Mouse (Mus musculus) forebrain, embryonic 15.5 days (tissue): ENCODE measurements at regions not wholly inside any gene's neighbourhood (a gene's known extent, or its start where the extent isn't known, plus 50 kb on each side); places are given as distances from the start of the nearest gene placed in this dataset.

ENCODE experiments used
- ATAC-seq: fragments of 200-750 bp; cut with Nextera tagmentation; replicated peaks from 2 replicates; pipeline ENCODE4 v1.8.0; 2017; ENCODE audit warnings: mild to moderate bottlenecking, moderate TSS enrichment, moderate library complexity
- H3K27ac ChIP-seq: fragments of 300-500 bp; sonication (generic); replicated peaks from 2 replicates; pipeline ENCODE4 v1.5.1; 2015; ENCODE audit warnings: mild to moderate bottlenecking, inconsistent platforms
- H3K27me3 ChIP-seq: fragments of 300-500 bp; sonication (generic); 2 replicates; pipeline ENCODE4 v1.6.1; 2015; ENCODE audit warnings: inconsistent platforms
- H3K36me3 ChIP-seq: fragments of 300-500 bp; sonication (generic); 2 replicates; pipeline ENCODE4 v1.6.1; 2015; ENCODE audit warnings: mild to moderate bottlenecking, inconsistent platforms
- H3K4me1 ChIP-seq: fragments of 300-500 bp; sonication (generic); 2 replicates; pipeline ENCODE4 v1.6.1; 2015; ENCODE audit warnings: inconsistent platforms
- H3K4me2 ChIP-seq: fragments of 300-500 bp; sonication (generic); replicated peaks from 2 replicates; pipeline ENCODE4 v1.6.1; 2015; ENCODE audit warnings: mild to moderate bottlenecking, inconsistent platforms
- H3K4me3 ChIP-seq: fragments of 300-500 bp; sonication (generic); 2 replicates; pipeline ENCODE4 v1.5.1; 2015; ENCODE audit warnings: mild to moderate bottlenecking, inconsistent platforms
- H3K9ac ChIP-seq: fragments of 300-500 bp; sonication (generic); replicated peaks from 2 replicates; pipeline ENCODE4 v1.6.1; 2015; ENCODE audit warnings: mild to moderate bottlenecking, inconsistent platforms
- H3K9me3 ChIP-seq: fragments of 300-500 bp; sonication (generic); 2 replicates; pipeline ENCODE4 v1.6.1; 2016; ENCODE audit warnings: inconsistent platforms
- whole genome bisulfite sequencing: fragments of 180-500 bp; shearing (Covaris S2); methylation state at CpG from one replicate; pipeline ENCODE4 v1.1.7; 2015; ENCODE audit warnings: mixed read lengths; 5-methylcytosine and 5-hydroxymethylcytosine counted together

GRCm38 (mm10) chr10:21488374-21488930 lies 104.5 kb upstream of the 1700020N01Rik start:
- no peak for ATAC-seq

GRCm38 (mm10) chr10:21490910-21491309 lies 102.0 kb upstream of the 1700020N01Rik start:
- H3K4me2 ChIP-seq, result no peak overlapping the region
- H3K36me3 ChIP-seq, result no peaks in the 10 kb centered on the region
- no peak for ATAC-seq
- H3K9me3 ChIP-seq, result no peaks in the 10 kb centered on the region
- WGBS, result 82% methylated on average over 8 of the region's 8 CpGs
- H3K27ac ChIP-seq, result no peak overlapping the region
- peaks cover 5% of the 10 kb centered on the region; the same call in 1 of the 2 replicates for H3K4me1 ChIP-seq
- no peaks in the 10 kb centered on the region for H3K27me3 ChIP-seq
- H3K4me3 ChIP-seq, result no peak overlapping the region
- no peak overlapping the region for H3K9ac ChIP-seq

More at GRCm38 (mm10) chr10:21488374-21488930, 104.5 kb upstream of the 1700020N01Rik start:
- Histone ChIP-seq H3K9ac (no peak overlapping the region), H3K27ac (no peak overlapping the region), H3K27me3 (no peaks in the 10 kb centered on the region), H3K4me2 (no peak overlapping the region), H3K9me3 (no peaks in the 10 kb centered on the region), H3K4me3 (no peak overlapping the region), H3K4me1 (peaks cover 5% of the 10 kb centered on the region; the same call in 1 of the 2 replicates), H3K36me3 (no peaks in the 10 kb centered on the region)
- WGBS, result 91% methylated on average over 7 of the region's 7 CpGs

- no peaks in the 10 kb centered on the region for H3K27me3 ChIP-seq
- no peak for ATAC-seq
- no peak overlapping the region for H3K27ac ChIP-seq
- 65% methylated on average over 7 of the region's 7 CpGs for WGBS
- H3K36me3 ChIP-seq, result no peaks in the 10 kb centered on the region
- no peak overlapping the region for H3K9ac ChIP-seq
- no peak overlapping the region for H3K4me3 ChIP-seq
- H3K4me1 ChIP-seq, result no peaks in the 10 kb centered on the region
- H3K9me3 ChIP-seq, result no peaks in the 10 kb centered on the region
- H3K4me2 ChIP-seq, result no peak overlapping the region
These were observed 100.6 kb upstream of the 1700020N01Rik start for GRCm38 (mm10) chr10:21492254-21492894.

GRCm38 (mm10) chr10:21494536-21494935 lies 98.4 kb upstream of the 1700020N01Rik start:
- Histone ChIP-seq H3K9me3 (no peaks in the 10 kb centered on the region), H3K4me2 (no peak overlapping the region), H3K27ac (no peak overlapping the region), H3K27me3 (no peaks in the 10 kb centered on the region), H3K36me3 (no peaks in the 10 kb centered on the region), H3K9ac (no peak overlapping the region), H3K4me1 (no peaks in the 10 kb centered on the region), H3K4me3 (no peak overlapping the region)
- ATAC-seq, result no peak
- 29% methylated on average over 1 of the region's 1 CpGs for WGBS

- WGBS, result 91% methylated on average over 3 of the region's 3 CpGs
These were observed 95.8 kb upstream of the 1700020N01Rik start for GRCm38 (mm10) chr10:21497110-21497509.

GRCm38 (mm10) chr10:21498143-21498542 lies 94.8 kb upstream of the 1700020N01Rik start:
- Histone ChIP-seq H3K27ac (no peak overlapping the region), H3K9me3 (no peaks in the 10 kb centered on the region), H3K36me3 (no peaks in the 10 kb centered on the region), H3K27me3 (no peaks in the 10 kb centered on the region), H3K9ac (no peak overlapping the region), H3K4me3 (no peak overlapping the region), H3K4me2 (no peak overlapping the region), H3K4me1 (no peaks in the 10 kb centered on the region)
- 97% methylated on average over 4 of the region's 4 CpGs for WGBS
- no peak for ATAC-seq

More at GRCm38 (mm10) chr10:21497110-21497509, 95.8 kb upstream of the 1700020N01Rik start:
- Histone ChIP-seq H3K9me3 (no peaks in the 10 kb centered on the region), H3K4me3 (no peak overlapping the region), H3K27ac (no peak overlapping the region), H3K27me3 (no peaks in the 10 kb centered on the region), H3K36me3 (no peaks in the 10 kb centered on the region), H3K4me2 (no peak overlapping the region), H3K9ac (no peak overlapping the region), H3K4me1 (no peaks in the 10 kb centered on the region)
- ATAC-seq, result no peak

- 92% methylated on average over 4 of the region's 4 CpGs for WGBS
- no peaks in the 10 kb centered on the region for H3K36me3 ChIP-seq
- H3K9me3 ChIP-seq, result no peaks in the 10 kb centered on the region
- no peak overlapping the region for H3K4me2 ChIP-seq
- H3K9ac ChIP-seq, result no peak overlapping the region
- H3K4me3 ChIP-seq, result no peak overlapping the region
- H3K27me3 ChIP-seq, result no peaks in the 10 kb centered on the region
- no peak for ATAC-seq
- no peaks in the 10 kb centered on the region for H3K4me1 ChIP-seq
- H3K27ac ChIP-seq, result no peak overlapping the region
These were observed 91.3 kb upstream of the 1700020N01Rik start for GRCm38 (mm10) chr10:21501658-21502057.

- H3K9ac ChIP-seq, result no peak overlapping the region
- H3K36me3 ChIP-seq, result no peaks in the 10 kb centered on the region
- no peaks in the 10 kb centered on the region for H3K9me3 ChIP-seq
- 90% methylated on average over 3 of the region's 3 CpGs for WGBS
- no peaks in the 10 kb centered on the region for H3K27me3 ChIP-seq
- H3K4me3 ChIP-seq, result no peak overlapping the region
- no peak overlapping the region for H3K4me2 ChIP-seq
- no peak for ATAC-seq
- no peak overlapping the region for H3K27ac ChIP-seq
- H3K4me1 ChIP-seq, result no peaks in the 10 kb centered on the region
These were observed 88.5 kb upstream of the 1700020N01Rik start for GRCm38 (mm10) chr10:21504431-21504830.

- 72% methylated on average over 5 of the region's 5 CpGs for WGBS
- Histone ChIP-seq H3K27ac (no peak overlapping the region), H3K4me2 (no peak overlapping the region), H3K27me3 (no peaks in the 10 kb centered on the region), H3K9me3 (no peaks in the 10 kb centered on the region), H3K4me3 (no peak overlapping the region), H3K36me3 (no peaks in the 10 kb centered on the region), H3K9ac (no peak overlapping the region), H3K4me1 (no peaks in the 10 kb centered on the region)
- no peak for ATAC-seq
These were observed 81.6 kb upstream of the 1700020N01Rik start for GRCm38 (mm10) chr10:21511386-21511785.

GRCm38 (mm10) chr10:21512486-21512885 lies 80.5 kb upstream of the 1700020N01Rik start:
- WGBS, result 97% methylated on average over 13 of the region's 13 CpGs
- H3K27me3 ChIP-seq, result no peaks in the 10 kb centered on the region

GRCm38 (mm10) chr10:21517721-21518120 lies 75.2 kb upstream of the 1700020N01Rik start:
- WGBS, result 91% methylated on average over 6 of the region's 6 CpGs
- no peak for ATAC-seq

More at GRCm38 (mm10) chr10:21512486-21512885, 80.5 kb upstream of the 1700020N01Rik start:
- Histone ChIP-seq H3K4me2 (no peak overlapping the region), H3K9ac (no peak overlapping the region), H3K4me3 (no peak overlapping the region), H3K4me1 (no peaks in the 10 kb centered on the region), H3K36me3 (no peaks in the 10 kb centered on the region), H3K27ac (no peak overlapping the region), H3K9me3 (no peaks in the 10 kb centered on the region)
- no peak for ATAC-seq

GRCm38 (mm10) chr10:21520854-21521253 lies 72.1 kb upstream of the 1700020N01Rik start:
- Histone ChIP-seq H3K9me3 (no peaks in the 10 kb centered on the region), H3K4me3 (no peak overlapping the region), H3K36me3 (no peaks in the 10 kb centered on the region), H3K9ac (no peak overlapping the region), H3K4me2 (no peak overlapping the region), H3K4me1 (no peaks in the 10 kb centered on the region), H3K27me3 (no peaks in the 10 kb centered on the region), H3K27ac (no peak overlapping the region)
- 76% methylated on average over 9 of the region's 9 CpGs for WGBS
- no peak for ATAC-seq

More at GRCm38 (mm10) chr10:21517721-21518120, 75.2 kb upstream of the 1700020N01Rik start:
- Histone ChIP-seq H3K4me1 (no peaks in the 10 kb centered on the region), H3K36me3 (no peaks in the 10 kb centered on the region), H3K4me3 (no peak overlapping the region), H3K9ac (no peak overlapping the region), H3K27me3 (no peaks in the 10 kb centered on the region), H3K27ac (no peak overlapping the region), H3K9me3 (no peaks in the 10 kb centered on the region), H3K4me2 (no peak overlapping the region)

GRCm38 (mm10) chr10:21525555-21525954 lies 67.4 kb upstream of the 1700020N01Rik start:
- Histone ChIP-seq H3K4me2 (no peak overlapping the region), H3K9me3 (no peaks in the 10 kb centered on the region), H3K27me3 (no peaks in the 10 kb centered on the region), H3K4me1 (no peaks in the 10 kb centered on the region), H3K27ac (no peak overlapping the region), H3K9ac (no peak overlapping the region), H3K4me3 (no peak overlapping the region), H3K36me3 (no peaks in the 10 kb centered on the region)
- 60% methylated on average over 2 of the region's 2 CpGs for whole genome bisulfite sequencing
- ATAC-seq, result no peak
